Mouse (Mus musculus): ENCODE results near the gene Btbd2.

Gene Btbd2

GRCm38 (mm10) chr10:80693401-80694045 is 36.7 kb upstream of the Btbd2 start:
- in situ Hi-C loops (cut with MboI; ENCODE audit: low pct_unique_long_range_greater_than_20kb in 1 of 2, low sequenced_read_pairs in 2 of 2, unreplicated experiment in 1 of 2): no loop called here

GRCm38 (mm10) chr10:80692249-80693165 is 35.6 kb upstream of the Btbd2 start:
- in situ Hi-C loops (cut with MboI; ENCODE audit: low pct_unique_long_range_greater_than_20kb in 1 of 2, low sequenced_read_pairs in 2 of 2, unreplicated experiment in 1 of 2): no loop called here

- in situ Hi-C loops (cut with MboI; ENCODE audit: low pct_unique_long_range_greater_than_20kb in 1 of 2, low sequenced_read_pairs in 2 of 2, unreplicated experiment in 1 of 2): loop anchor here (5.0 to 10.0 kb wide), 2 partner anchors 113 to 241 kb away; partner anchors contain the start of gene Klf16 (in 1 of the 2)
Measured at GRCm38 (mm10) chr10:80687850-80688249, 31.0 kb upstream of the Btbd2 start.

GRCm38 (mm10) chr10:80686617-80687016 is 29.7 kb upstream of the Btbd2 start:
- in situ Hi-C loops (cut with MboI; ENCODE audit: low pct_unique_long_range_greater_than_20kb in 1 of 2, low sequenced_read_pairs in 2 of 2, unreplicated experiment in 1 of 2): loop anchor here (5.0 to 10.0 kb wide), 2 partner anchors 112 to 239 kb away; partner anchors contain the start of gene Klf16 (in 1 of the 2)

- in situ Hi-C loops (cut with MboI; ENCODE audit: low pct_unique_long_range_greater_than_20kb in 1 of 2, low sequenced_read_pairs in 2 of 2, unreplicated experiment in 1 of 2): loop anchor here (5.0 to 10.0 kb wide), 3 partner anchors 108 to 238 kb away; partner anchors contain the start of gene Klf16 (in 2 of the 2)
Measured at GRCm38 (mm10) chr10:80684984-80685383, 28.1 kb upstream of the Btbd2 start.

GRCm38 (mm10) chr10:80684214-80684613 is 27.3 kb upstream of the Btbd2 start:
- in situ Hi-C loops (cut with MboI; ENCODE audit: low pct_unique_long_range_greater_than_20kb in 1 of 2, low sequenced_read_pairs in 2 of 2, unreplicated experiment in 1 of 2): loop anchor here (5.0 to 10.0 kb wide), 2 partner anchors 107 to 109 kb away; partner anchors contain the start of gene Klf16 (in 2 of the 2)

- in situ Hi-C loops (cut with MboI; ENCODE audit: low pct_unique_long_range_greater_than_20kb in 1 of 2, low sequenced_read_pairs in 2 of 2, unreplicated experiment in 1 of 2): loop anchor here (5.0 to 10.0 kb wide), 2 partner anchors 106 to 109 kb away; partner anchors contain the start of gene Klf16 (in 2 of the 2)
Measured at GRCm38 (mm10) chr10:80683647-80684046, 26.8 kb upstream of the Btbd2 start.

GRCm38 (mm10) chr10:80682003-80682402 is 25.1 kb upstream of the Btbd2 start:
- in situ Hi-C loops (cut with MboI; ENCODE audit: low pct_unique_long_range_greater_than_20kb in 1 of 2, low sequenced_read_pairs in 2 of 2, unreplicated experiment in 1 of 2): loop anchor here (5.0 to 10.0 kb wide), 2 partner anchors 105 to 107 kb away; partner anchors contain the start of gene Klf16 (in 2 of the 2)

GRCm38 (mm10) chr10:80680260-80680696 is 23.4 kb upstream of the Btbd2 start:
- in situ Hi-C loops (cut with MboI; ENCODE audit: low pct_unique_long_range_greater_than_20kb in 1 of 2, low sequenced_read_pairs in 2 of 2, unreplicated experiment in 1 of 2): loop anchor here (5.0 to 10.0 kb wide), 2 partner anchors 103 to 105 kb away; partner anchors contain the start of gene Klf16 (in 2 of the 2)

- in situ Hi-C loops (cut with MboI; ENCODE audit: low pct_unique_long_range_greater_than_20kb in 1 of 2, low sequenced_read_pairs in 2 of 2, unreplicated experiment in 1 of 2): loop anchor here (5.0 to 10.0 kb wide), 2 partner anchors 102 to 105 kb away; partner anchors contain the start of gene Klf16 (in 2 of the 2)
Measured at GRCm38 (mm10) chr10:80679556-80680259, 22.8 kb upstream of the Btbd2 start.

- in situ Hi-C loops (cut with MboI; ENCODE audit: low pct_unique_long_range_greater_than_20kb in 1 of 2, low sequenced_read_pairs in 2 of 2, unreplicated experiment in 1 of 2): no loop called here
Measured at GRCm38 (mm10) chr10:80678601-80679377, 21.9 kb upstream of the Btbd2 start.

GRCm38 (mm10) chr10:80677942-80678436 is 21.1 kb upstream of the Btbd2 start, which contains the start of gene Mknk2:
TSS of gene Mknk2 (minus strand) at chr10:80678112.
- in situ Hi-C loops (cut with MboI; ENCODE audit: low pct_unique_long_range_greater_than_20kb in 1 of 2, low sequenced_read_pairs in 2 of 2, unreplicated experiment in 1 of 2): no loop called here

- in situ Hi-C loops (cut with MboI; ENCODE audit: low pct_unique_long_range_greater_than_20kb in 1 of 2, low sequenced_read_pairs in 2 of 2, unreplicated experiment in 1 of 2): no loop called here
Measured at GRCm38 (mm10) chr10:80677128-80677875, 20.4 kb upstream of the Btbd2 start.

GRCm38 (mm10) chr10:80676198-80676928 is 19.5 kb upstream of the Btbd2 start:
- in situ Hi-C loops (cut with MboI; ENCODE audit: low pct_unique_long_range_greater_than_20kb in 1 of 2, low sequenced_read_pairs in 2 of 2, unreplicated experiment in 1 of 2): no loop called here

GRCm38 (mm10) chr10:80675405-80676197 is 18.7 kb upstream of the Btbd2 start:
- in situ Hi-C loops (cut with MboI; ENCODE audit: low pct_unique_long_range_greater_than_20kb in 1 of 2, low sequenced_read_pairs in 2 of 2, unreplicated experiment in 1 of 2): no loop called here

All from mouse embryonic stem cell (cell line).